Mouse (Mus musculus): Measurements from ENCODE around the gene Hras. TPM values are rescaled to one million over a fixed set of nuclear protein-coding genes. Genes with fewer than 3 reads are reported as not detected.

The Hras gene
- polyA plus RNA-seq, 1 experiment, result 54.0 TPM

DNA sequence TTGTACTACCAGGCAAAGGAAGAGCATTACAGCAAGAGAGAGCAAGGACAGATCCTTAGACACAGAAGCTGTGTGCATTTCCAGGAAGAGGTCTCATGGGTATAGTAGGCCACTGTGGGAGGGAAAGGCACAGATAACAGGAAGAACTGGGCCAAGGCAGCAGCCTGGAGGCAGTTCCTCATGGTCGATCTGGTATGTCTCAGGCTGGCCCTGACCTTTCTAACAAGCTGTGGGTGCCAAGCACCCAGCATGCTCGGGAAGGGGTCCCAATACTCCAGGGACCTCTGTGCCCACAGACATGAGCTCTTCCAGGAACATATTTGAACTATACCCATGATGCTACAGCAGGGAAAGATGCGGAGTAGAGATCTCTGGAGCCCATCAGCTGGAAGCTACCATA, 10.7 kb upstream of the Hras start:
- Histone ChIP-seq H3K27ac (ENCODE audit: insufficient read depth, low read length) (no peak overlapping the region), H3K4me1 (ENCODE audit: control insufficient read depth, insufficient read depth, low read length) (no peaks in the 10 kb centered on the region), H3K4me3 (ENCODE audit: insufficient read depth, low read length) (no peak overlapping the region)
- TF ChIP-seq CTCF (IDR thresholded peaks at IDR 0.05; ENCODE audit: borderline replicate concordance, insufficient read depth, low read length) (no peak), POLR2A (IDR thresholded peaks at IDR 0.05; ENCODE audit: low read depth, low read length) (no peak)

DNA sequence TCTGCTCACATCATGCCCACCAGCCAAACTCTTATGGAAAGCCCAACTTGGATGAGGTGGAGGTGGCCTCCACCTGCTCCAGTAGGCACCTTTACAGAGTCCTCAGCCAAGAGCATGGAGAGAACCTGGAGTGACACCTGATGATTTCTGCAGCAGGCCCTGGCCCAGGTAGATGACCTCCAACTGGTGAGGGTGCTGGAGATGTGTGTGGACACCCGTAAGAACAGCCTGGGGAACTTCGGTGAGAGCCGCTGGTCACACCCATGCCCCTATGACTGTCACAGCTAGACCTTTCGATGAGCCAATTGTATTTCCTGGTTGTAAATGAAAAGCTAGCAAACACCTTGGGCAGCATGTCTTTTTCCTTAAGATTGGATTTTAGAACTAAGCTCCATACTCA, 4.3 kb upstream of the Hras start:
- no peak for TF ChIP-seq CTCF (IDR thresholded peaks at IDR 0.05; ENCODE audit: borderline replicate concordance, insufficient read depth, low read length)
- TF ChIP-seq POLR2A (IDR thresholded peaks at IDR 0.05; ENCODE audit: low read depth, low read length), result no peak
- H3K27ac ChIP-seq (ENCODE audit: insufficient read depth, low read length), result no peak overlapping the region
- no peak overlapping the region for H3K4me3 ChIP-seq (ENCODE audit: insufficient read depth, low read length)
- H3K4me1 ChIP-seq (ENCODE audit: control insufficient read depth, insufficient read depth, low read length), result 0 out of 2 replicates have a peak, but pooled peaks cover 2% of the 10 kb centered on the region

DNA sequence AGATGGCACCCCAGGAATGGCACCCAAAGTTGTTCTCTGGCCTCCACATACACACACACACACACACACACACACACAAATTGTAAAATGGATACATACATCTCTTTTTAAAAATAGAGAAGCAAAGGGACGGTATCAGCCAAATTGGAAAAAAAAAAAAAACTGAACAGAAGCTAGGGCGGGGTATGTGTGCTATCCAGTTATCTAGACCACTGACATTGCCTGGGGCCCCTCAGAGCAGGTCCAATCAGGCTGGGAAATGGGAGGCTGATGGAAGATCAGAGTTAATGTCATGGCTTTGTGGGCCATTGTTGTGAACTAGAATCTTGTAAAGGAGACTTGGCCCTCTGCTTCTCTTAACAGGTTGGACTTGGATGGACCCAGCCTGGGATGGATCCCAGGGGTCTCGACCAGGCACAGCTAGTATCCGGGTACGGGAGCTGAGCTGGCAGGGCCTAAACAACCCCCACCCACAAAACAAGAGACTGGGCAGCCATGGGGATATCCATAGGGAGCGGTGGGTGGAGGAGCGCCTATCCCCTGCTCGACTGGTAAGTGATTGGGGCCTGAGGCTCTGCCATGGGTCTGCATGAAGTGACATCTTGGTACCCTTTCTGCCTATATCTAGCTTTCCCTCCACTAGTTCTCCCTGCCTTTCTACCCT, 2.9 kb upstream of the Hras start:
- no peak for TF ChIP-seq POLR2A (IDR thresholded peaks at IDR 0.05; ENCODE audit: low read depth, low read length)
- TF ChIP-seq CTCF (IDR thresholded peaks at IDR 0.05; ENCODE audit: borderline replicate concordance, insufficient read depth, low read length), result no peak
- H3K4me3 ChIP-seq (ENCODE audit: insufficient read depth, low read length), result no peak overlapping the region
- H3K27ac ChIP-seq (ENCODE audit: insufficient read depth, low read length), result no peak overlapping the region
- 0 out of 2 replicates have a peak, but pooled peaks cover 2% of the 10 kb centered on the region for H3K4me1 ChIP-seq (ENCODE audit: control insufficient read depth, insufficient read depth, low read length)

DNA sequence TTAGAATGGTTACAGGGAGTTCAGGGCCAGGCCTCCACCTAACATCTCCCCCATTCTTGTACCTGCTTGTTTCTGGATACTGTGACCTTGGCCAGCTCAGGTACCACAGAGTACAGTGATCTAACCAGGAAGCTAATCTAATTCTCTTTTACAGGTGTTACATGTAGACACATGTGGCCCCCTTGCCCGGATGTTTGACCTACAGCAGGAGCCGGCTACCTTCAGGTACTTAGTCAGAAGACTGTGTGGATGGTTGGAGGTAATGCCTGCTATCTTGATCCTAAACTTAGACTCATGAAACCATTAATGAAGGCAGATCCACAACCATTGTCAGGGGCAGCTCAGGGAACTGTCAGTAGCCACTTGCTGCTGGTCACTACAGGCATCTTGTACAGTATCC, 1.9 kb upstream of the Hras start:
- Histone ChIP-seq H3K27ac (ENCODE audit: insufficient read depth, low read length) (no peak overlapping the region), H3K4me3 (ENCODE audit: insufficient read depth, low read length) (no peak overlapping the region), H3K4me1 (ENCODE audit: control insufficient read depth, insufficient read depth, low read length) (0 out of 2 replicates have a peak, but pooled peaks cover 2% of the 10 kb centered on the region)
- TF ChIP-seq POLR2A (IDR thresholded peaks at IDR 0.05; ENCODE audit: low read depth, low read length) (no peak), CTCF (IDR thresholded peaks at IDR 0.05; ENCODE audit: borderline replicate concordance, insufficient read depth, low read length) (no peak)

DNA sequence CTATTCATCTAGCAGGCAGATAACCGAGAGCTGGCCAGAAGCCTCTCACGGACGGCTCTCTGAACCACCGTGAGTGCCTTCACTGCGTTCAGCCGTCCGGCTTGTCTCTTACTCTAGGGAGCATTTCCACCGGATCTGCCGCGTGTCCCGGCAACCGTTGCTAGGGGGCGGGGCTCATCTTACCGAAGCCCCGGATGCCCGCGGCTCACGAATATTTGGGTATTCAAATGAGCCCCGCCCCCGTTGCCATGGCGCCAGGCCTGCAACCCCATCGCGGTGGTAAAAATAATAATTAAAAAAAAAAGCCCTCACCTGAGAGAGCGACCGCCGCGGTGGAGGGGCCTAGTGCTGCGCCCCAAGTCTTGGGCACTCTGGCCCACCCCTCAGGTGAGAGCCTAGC, 1.0 kb upstream of the Hras start:
- H3K4me1 ChIP-seq (ENCODE audit: control insufficient read depth, insufficient read depth, low read length), result 0 out of 2 replicates have a peak, but pooled peaks cover 2% of the 10 kb centered on the region
- TF ChIP-seq CTCF (IDR thresholded peaks at IDR 0.05; ENCODE audit: borderline replicate concordance, insufficient read depth, low read length) (no peak), POLR2A (IDR thresholded peaks at IDR 0.05; ENCODE audit: low read depth, low read length) (peak; percentile 48)
- peak overlapping the region; percentile 28; the same call in 1 of the 2 replicates for H3K27ac ChIP-seq (ENCODE audit: insufficient read depth, low read length)
- peak overlapping the region; percentile 77 for H3K4me3 ChIP-seq (ENCODE audit: insufficient read depth, low read length)

DNA sequence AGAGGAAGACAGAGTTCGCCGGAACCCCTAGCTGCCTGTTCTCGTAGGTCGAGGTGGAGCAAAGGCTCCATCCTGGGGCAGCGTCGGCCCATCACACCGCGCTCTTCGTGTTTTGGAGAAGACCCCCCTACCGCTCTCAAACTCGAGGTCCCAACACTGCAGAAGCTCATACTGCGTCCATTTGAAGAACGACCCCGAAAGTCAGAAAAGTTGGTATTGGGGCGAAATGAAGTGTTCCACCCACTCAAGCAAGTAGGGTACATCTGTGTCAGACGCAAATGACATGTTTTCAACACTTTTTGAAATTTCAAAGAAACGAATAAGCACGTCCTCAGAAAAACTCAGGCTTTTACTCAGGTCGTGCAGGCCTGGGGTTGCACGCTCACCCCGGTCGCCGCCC, 604 bp upstream of the Hras start:
- TF ChIP-seq POLR2A (IDR thresholded peaks at IDR 0.05; ENCODE audit: low read depth, low read length) (no peak), CTCF (IDR thresholded peaks at IDR 0.05; ENCODE audit: borderline replicate concordance, insufficient read depth, low read length) (no peak)
- Histone ChIP-seq H3K27ac (ENCODE audit: insufficient read depth, low read length) (peak overlapping the region; percentile 28; the same call in 1 of the 2 replicates), H3K4me1 (ENCODE audit: control insufficient read depth, insufficient read depth, low read length) (0 out of 2 replicates have a peak, but pooled peaks cover 2% of the 10 kb centered on the region), H3K4me3 (ENCODE audit: insufficient read depth, low read length) (peak overlapping the region; percentile 77)

DNA sequence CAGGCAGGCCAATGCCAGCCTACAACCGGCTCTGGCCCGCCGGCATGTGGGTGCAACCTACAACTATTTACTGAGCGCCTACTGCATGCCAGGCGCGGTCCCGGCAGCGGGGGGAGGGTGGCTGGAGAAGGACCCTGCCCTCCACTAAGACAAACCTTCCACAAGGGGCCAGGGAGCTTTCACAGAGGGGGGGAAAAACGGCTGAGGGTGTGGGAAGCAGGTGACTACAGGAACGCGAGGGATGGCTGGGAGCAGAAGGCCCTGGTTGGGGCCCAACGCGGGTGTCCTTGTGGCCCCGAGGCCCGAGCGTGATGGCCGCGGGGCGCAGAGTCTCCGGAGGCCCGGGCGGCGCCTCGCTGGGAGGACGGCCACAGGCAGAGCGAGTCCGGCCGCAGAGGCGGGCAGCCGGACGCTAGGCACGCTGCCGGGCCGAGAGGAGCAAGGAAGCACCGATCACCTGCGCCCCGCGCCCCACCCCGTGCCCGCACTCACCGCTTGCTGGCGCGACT, 403 bp downstream of the Hras start:
- peak overlapping the region; percentile 77 for H3K4me3 ChIP-seq (ENCODE audit: insufficient read depth, low read length)
- peak overlapping the region; percentile 33; the same call in 1 of the 2 replicates for H3K27ac ChIP-seq (ENCODE audit: insufficient read depth, low read length)
- TF ChIP-seq POLR2A (IDR thresholded peaks at IDR 0.05; ENCODE audit: low read depth, low read length) (no peak), CTCF (IDR thresholded peaks at IDR 0.05; ENCODE audit: borderline replicate concordance, insufficient read depth, low read length) (no peak)
- H3K4me1 ChIP-seq (ENCODE audit: control insufficient read depth, insufficient read depth, low read length), result 0 out of 2 replicates have a peak, but pooled peaks cover 2% of the 10 kb centered on the region

DNA sequence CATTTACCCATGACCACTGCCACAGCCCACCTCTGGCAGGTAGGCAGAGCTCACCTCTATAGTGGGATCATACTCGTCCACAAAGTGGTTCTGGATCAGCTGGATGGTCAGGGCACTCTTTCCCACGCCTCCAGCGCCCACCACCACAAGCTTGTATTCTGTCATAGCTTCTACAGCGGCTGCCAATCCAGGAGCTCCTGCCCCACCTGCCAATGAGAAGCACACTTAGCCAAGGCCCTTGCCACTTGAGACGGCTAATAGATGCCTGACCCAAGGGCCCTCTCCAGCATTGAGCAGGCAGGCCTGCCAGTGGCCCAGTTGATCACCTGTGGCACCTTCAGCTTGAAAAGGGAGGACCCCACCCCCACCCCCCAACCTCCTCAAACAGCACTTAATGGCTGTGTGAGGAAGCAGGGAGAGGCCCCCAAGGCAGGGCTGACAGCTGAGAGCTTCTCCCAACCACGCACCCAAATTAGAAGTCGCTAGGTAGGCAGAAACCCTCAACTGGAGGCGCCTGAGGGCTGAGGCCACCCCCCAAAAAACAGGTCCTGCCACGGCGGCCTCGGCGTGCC, 943 bp downstream of the Hras start:
- 0 out of 2 replicates have a peak overlapping the region, but pooled peaks have one; percentile 33 for H3K27ac ChIP-seq (ENCODE audit: insufficient read depth, low read length)
- TF ChIP-seq POLR2A (IDR thresholded peaks at IDR 0.05; ENCODE audit: low read depth, low read length) (0 out of 2 replicates have a peak, but pooled peaks have one; percentile 14), CTCF (IDR thresholded peaks at IDR 0.05; ENCODE audit: borderline replicate concordance, insufficient read depth, low read length) (no peak)
- H3K4me1 ChIP-seq (ENCODE audit: control insufficient read depth, insufficient read depth, low read length), result 0 out of 2 replicates have a peak, but pooled peaks cover 2% of the 10 kb centered on the region
- H3K4me3 ChIP-seq (ENCODE audit: insufficient read depth, low read length), result peak overlapping the region; percentile 77

DNA sequence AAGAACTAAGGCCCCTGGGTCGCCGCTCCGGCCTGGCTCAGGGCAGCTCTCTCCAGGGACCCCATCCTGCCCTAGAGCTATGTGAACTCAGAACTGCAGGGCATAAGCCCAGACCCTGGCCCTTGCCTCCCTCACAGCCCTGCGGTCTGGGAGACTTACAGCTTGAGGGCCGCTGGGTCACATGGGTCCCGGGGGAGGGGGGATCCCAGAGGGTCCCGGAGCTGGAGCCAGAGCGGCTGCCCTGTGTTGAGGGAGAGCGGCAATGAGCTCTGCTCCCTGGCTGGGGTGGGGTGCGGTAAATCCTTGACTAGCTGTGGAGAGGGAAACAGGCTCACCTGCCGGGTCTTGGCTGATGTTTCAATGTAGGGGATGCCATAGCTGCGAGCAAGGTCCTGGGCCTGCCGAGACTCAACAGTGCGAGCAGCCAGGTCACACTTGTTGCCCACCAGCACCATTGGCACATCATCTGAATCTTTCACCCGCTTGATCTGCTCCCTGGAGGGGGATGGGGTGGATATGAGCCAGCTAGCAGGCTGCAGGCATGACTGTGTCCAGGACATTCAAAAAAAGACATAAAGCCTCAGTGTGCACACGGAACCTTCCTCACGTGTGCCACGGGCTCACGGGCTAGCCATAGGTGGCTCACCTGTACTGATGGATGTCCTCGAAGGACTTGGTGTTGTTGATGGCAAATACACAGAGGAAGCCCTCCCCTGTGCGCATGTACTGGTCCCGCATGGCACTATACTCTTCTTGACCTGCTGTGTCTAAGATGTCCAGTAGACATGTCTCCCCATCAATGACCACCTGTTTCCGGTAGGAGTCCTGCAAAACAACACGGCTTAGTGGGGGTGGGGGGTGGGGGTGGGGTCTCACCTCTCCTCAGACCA, 1.8 kb downstream of the Hras start:
- no peak overlapping the region for H3K4me3 ChIP-seq (ENCODE audit: insufficient read depth, low read length)
- no peak for TF ChIP-seq POLR2A (IDR thresholded peaks at IDR 0.05; ENCODE audit: low read depth, low read length)
- no peak for TF ChIP-seq CTCF (IDR thresholded peaks at IDR 0.05; ENCODE audit: borderline replicate concordance, insufficient read depth, low read length)
- no peak overlapping the region for H3K27ac ChIP-seq (ENCODE audit: insufficient read depth, low read length)
- 0 out of 2 replicates have a peak, but pooled peaks cover 2% of the 10 kb centered on the region for H3K4me1 ChIP-seq (ENCODE audit: control insufficient read depth, insufficient read depth, low read length)
